In the genomic region with DNA sequence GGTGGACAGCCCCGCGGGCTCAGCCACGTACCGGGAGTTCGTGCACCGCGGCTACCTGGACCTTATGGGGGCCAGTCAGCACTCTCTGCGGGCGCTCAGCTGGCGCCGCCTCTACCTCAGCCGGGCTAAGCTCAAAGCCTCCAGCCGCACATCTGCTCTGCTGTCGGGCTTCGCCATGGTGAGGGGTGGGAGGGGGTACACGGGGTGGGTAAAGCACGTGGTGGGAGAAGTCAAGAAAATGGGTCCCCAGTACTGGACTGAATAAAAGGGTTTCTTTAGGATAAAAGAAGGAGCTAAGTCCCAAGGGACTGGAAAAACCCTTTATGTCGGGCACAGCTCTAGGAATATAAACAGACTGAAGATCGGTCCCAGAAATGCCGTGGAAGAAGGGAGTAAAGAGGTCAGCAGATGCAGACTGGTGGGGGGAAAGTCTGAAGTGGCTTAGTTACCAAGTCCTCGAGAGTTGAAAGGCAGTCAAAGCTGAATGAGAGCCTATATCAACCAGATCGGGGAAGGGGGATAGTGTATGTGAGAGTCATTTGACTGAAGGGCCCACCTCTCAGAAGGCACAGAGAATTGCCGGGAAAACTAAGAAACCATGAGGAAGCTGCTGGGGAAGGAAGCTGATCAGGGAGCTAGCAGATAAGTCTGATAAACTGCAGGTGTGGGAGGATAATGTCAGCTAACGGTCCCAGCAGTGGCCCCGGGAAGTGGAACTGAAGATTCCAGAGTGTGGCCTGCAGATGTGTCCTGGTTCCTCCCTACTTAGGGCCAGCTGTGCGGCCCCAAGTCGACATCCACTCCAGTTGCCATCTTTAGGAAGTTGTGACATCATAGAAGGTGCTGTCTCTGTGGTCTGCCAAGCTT, we compare ENCODE assay signal across 9 mouse cellular contexts. TPM values are rescaled to one million over a fixed set of nuclear protein-coding genes. Genes with fewer than 3 reads are reported as not detected.
A peak's percentile ranks its signal among the peaks of the same experiment; 100 is the strongest.
DNase-seq lines count a peak whose midpoint lies in the region; ATAC-seq and TF ChIP-seq lines count a peak whose summit lies in the region.
"Had no signal": no experiment of that assay in that cellular context is flagged by ENCODE, and none has a peak within 500 bp of the region (broad histone marks: within the 10 kb centered on the region; RNA-seq: fewer than 3 reads in every experiment).

No protein-coding gene starts in this region.

- TF ChIP-seq CTCF in lung, embryonic 14.5 days (IDR thresholded peaks at IDR 0.05; ENCODE audit: low read depth): no peak
- TF ChIP-seq CTCF in bone marrow macrophage, adult 2 months (IDR thresholded peaks at IDR 0.05; ENCODE audit: low read depth, low read length): no peak
- TF ChIP-seq CTCF in liver, embryonic 14.5 days (IDR thresholded peaks at IDR 0.05; ENCODE audit: low read depth): no peak

- H3K4me3 ChIP-seq in lung, embryonic 14.5 days (ENCODE audit: low read depth, low read length): peak overlapping the region; percentile 80
- peak overlapping the region; percentile 99 for H3K4me3 ChIP-seq in bone marrow macrophage, adult 2 months (ENCODE audit: insufficient read depth, low read length)
- H3K4me3 ChIP-seq in heart, embryonic 14.5 days (ENCODE audit: control insufficient read depth in 1 of 2, insufficient read depth in 1 of 2, low read depth in 1 of 2, low read length in 2 of 2): peak overlapping the region; percentile 69 to 90
- H3K4me3 ChIP-seq in liver, embryonic 14.5 days (ENCODE audit: insufficient read depth in 1 of 2, low read depth in 2 of 2, low read length in 2 of 2): peak overlapping the region; percentile 58 to 63

- peak overlapping the region; percentile 89 for H3K4me2 ChIP-seq in lung, embryonic 14.5 days
- H3K4me2 ChIP-seq in heart, embryonic 14.5 days (ENCODE audit: low read length): peak overlapping the region; percentile 93
- peak overlapping the region; percentile 94 for H3K4me2 ChIP-seq in liver, embryonic 14.5 days (ENCODE audit: low read depth)

- H3K27me3 ChIP-seq in lung, embryonic 14.5 days (ENCODE audit: insufficient read depth, low read length): no peaks in the 10 kb centered on the region
- H3K27me3 ChIP-seq in heart, embryonic 14.5 days (ENCODE audit: control insufficient read depth, insufficient read depth, low read length): no peaks in the 10 kb centered on the region
- H3K27me3 ChIP-seq in liver, embryonic 14.5 days (ENCODE audit: control insufficient read depth, insufficient read depth, low read length): no peaks in the 10 kb centered on the region

- peak; percentile 55 for DNase-seq in lung, embryonic 14.5 days
- no peak for DNase-seq in lung, postnatal 10 days
- no peak for DNase-seq in liver, embryonic 14.5 days (ENCODE audit: low read depth in 3 of 3, low spot score in 3 of 3)
- DNase-seq in thymus, postnatal 25 days: peak; percentile 13
- DNase-seq in layer of hippocampus, postnatal 10 days (ENCODE audit: low spot score in 2 of 2): no peak
- DNase-seq in right cerebral cortex, postnatal 10 days (ENCODE audit: low spot score in 2 of 2): no peak

- peak overlapping the region; percentile 89 for H3K9ac ChIP-seq in lung, embryonic 14.5 days
- peak overlapping the region; percentile 87 for H3K9ac ChIP-seq in heart, embryonic 14.5 days (ENCODE audit: low read length)
- H3K9ac ChIP-seq in liver, embryonic 14.5 days (replicated peaks): peak overlapping the region; percentile 71

- WGBS in lung, embryonic 14.5 days: 1% methylated on average over 27 of the region's 27 CpGs
- WGBS in heart, embryonic 14.5 days: 1% methylated on average over 27 of the region's 27 CpGs
- 1% methylated on average over 27 of the region's 27 CpGs for WGBS in liver, embryonic 14.5 days (ENCODE audit: insufficient replicate concordance)

- TF ChIP-seq POLR2A in bone marrow macrophage, adult 2 months (IDR thresholded peaks at IDR 0.05; ENCODE audit: borderline replicate concordance, low read depth, low read length): no peak

- TF ChIP-seq EP300 in liver, embryonic 14.5 days (IDR thresholded peaks at IDR 0.05; ENCODE audit: low read depth): peak; percentile 30

- ATAC-seq in lung, embryonic 14.5 days (ENCODE audit: insufficient read depth): peak; percentile 20
- 0 out of 2 replicates have a peak, but pooled peaks have one; percentile 4 for ATAC-seq in heart, embryonic 14.5 days (ENCODE audit: insufficient number of reproducible peaks, insufficient read depth, low FRiP score, low read depth)
- no peak for ATAC-seq in liver, embryonic 14.5 days (ENCODE audit: insufficient read depth)

- H3K4me1 ChIP-seq in lung, embryonic 14.5 days (ENCODE audit: insufficient read depth): 0 out of 2 replicates have a peak, but pooled peaks cover 7% of the 10 kb centered on the region
- H3K4me1 ChIP-seq in bone marrow macrophage, adult 2 months (ENCODE audit: control insufficient read depth, insufficient read depth, low read length): peaks cover 17% of the 10 kb centered on the region
- H3K4me1 ChIP-seq in heart, embryonic 14.5 days (ENCODE audit: control insufficient read depth in 2 of 2, insufficient read depth in 2 of 2, low read length in 2 of 2): peaks cover 8 to 12% of the 10 kb centered on the region in 2 experiments
- H3K4me1 ChIP-seq in liver, embryonic 14.5 days (replicated peaks; ENCODE audit: control insufficient read depth in 2 of 2, insufficient read depth in 2 of 2, low read length in 1 of 2): peaks cover 35 to 53% of the 10 kb centered on the region in 2 experiments

- H3K27ac ChIP-seq in lung, embryonic 14.5 days (ENCODE audit: low read depth): peak overlapping the region; percentile 95
- peak overlapping the region; percentile 87 for H3K27ac ChIP-seq in bone marrow macrophage, adult 2 months (ENCODE audit: insufficient read depth, low read depth, low read length)
- H3K27ac ChIP-seq in heart, embryonic 14.5 days (replicated peaks in 1 of 2; ENCODE audit: control insufficient read depth in 1 of 2, insufficient read depth in 1 of 2, low read depth in 2 of 2, low read length in 2 of 2): peak overlapping the region; percentile 84 to 85
- peak overlapping the region; percentile 21 for H3K27ac ChIP-seq in liver, embryonic 14.5 days

- no peaks in the 10 kb centered on the region for H3K9me3 ChIP-seq in lung, embryonic 14.5 days (ENCODE audit: low read depth, low read length)
- no peaks in the 10 kb centered on the region for H3K9me3 ChIP-seq in heart, embryonic 14.5 days (ENCODE audit: control insufficient read depth, low read length)
- no peaks in the 10 kb centered on the region for H3K9me3 ChIP-seq in liver, embryonic 14.5 days (ENCODE audit: control insufficient read depth, low read length)

- peaks cover 42% of the 10 kb centered on the region for H3K36me3 ChIP-seq in lung, embryonic 14.5 days (ENCODE audit: insufficient read depth)
- peaks cover 30% of the 10 kb centered on the region for H3K36me3 ChIP-seq in heart, embryonic 14.5 days (ENCODE audit: control insufficient read depth, insufficient read depth, low read length)
- H3K36me3 ChIP-seq in liver, embryonic 14.5 days (replicated peaks; ENCODE audit: control insufficient read depth, insufficient read depth, low read depth): no peaks in the 10 kb centered on the region

RNA-seq across cellular contexts. Expression of a gene that starts 0.7 kb away (rescaled TPM):
- 19.2 and 21.8 TPM in 2 replicates for polyA plus RNA-seq in lung, embryonic 14.5 days (2014; fragmentation: Nextera tagmentation; extraction: Ambion mirVana)
- polyA plus RNA-seq in bone marrow macrophage, adult 2 months (2012; ENCODE audit: insufficient read depth, insufficient read length, missing spikeins): 44.2 and 45.8 TPM in 2 replicates
- 15.7 and 17.7 TPM in 2 replicates for polyA plus RNA-seq in heart, embryonic 14.5 days (2014; fragmentation: Nextera tagmentation; extraction: Ambion mirVana)
- 6.9 and 7.2 TPM in 2 replicates for polyA plus RNA-seq in liver, embryonic 14.5 days (2012; rRNA removed)
- 3.9 and 4.9 TPM in 2 replicates for polyA plus RNA-seq in liver, embryonic 14.5 days (2014; fragmentation: Nextera tagmentation; extraction: Ambion mirVana)
- total RNA-seq in layer of hippocampus, postnatal 10 days (2021): 10 to 100 TPM; 18.5 to 19.1 TPM

RNA-seq across cellular contexts. Expression of a gene that starts 6.2 kb away (rescaled TPM):
- 27.2 and 30.1 TPM in 2 replicates for polyA plus RNA-seq in lung, embryonic 14.5 days (2014; fragmentation: Nextera tagmentation; extraction: Ambion mirVana)
- polyA plus RNA-seq in bone marrow macrophage, adult 2 months (2012; ENCODE audit: insufficient read depth, insufficient read length, missing spikeins): 28.2 and 30.1 TPM in 2 replicates
- 15.0 and 16.5 TPM in 2 replicates for polyA plus RNA-seq in heart, embryonic 14.5 days (2014; fragmentation: Nextera tagmentation; extraction: Ambion mirVana)
- 5.7 TPM in 2 replicates for polyA plus RNA-seq in liver, embryonic 14.5 days (2012; rRNA removed)
- 10.5 and 12.3 TPM in 2 replicates for polyA plus RNA-seq in liver, embryonic 14.5 days (2014; fragmentation: Nextera tagmentation; extraction: Ambion mirVana)
- 10 to 100 TPM; 35.5 to 40.3 TPM for total RNA-seq in layer of hippocampus, postnatal 10 days (2021)

RNA-seq across cellular contexts. Expression of a gene that starts 15.1 kb away (rescaled TPM):
- polyA plus RNA-seq in lung, embryonic 14.5 days (2014; fragmentation: Nextera tagmentation; extraction: Ambion mirVana): 0.43 TPM in 1 of 2 replicates, not detected in the other
- polyA plus RNA-seq in bone marrow macrophage, adult 2 months (2012; ENCODE audit: insufficient read depth, insufficient read length, missing spikeins): not detected in 2 replicates
- polyA plus RNA-seq in heart, embryonic 14.5 days (2014; fragmentation: Nextera tagmentation; extraction: Ambion mirVana): not detected in 2 replicates
- polyA plus RNA-seq in liver, embryonic 14.5 days (2012; rRNA removed): 1.2 TPM in 1 of 2 replicates, not detected in the other
- polyA plus RNA-seq in liver, embryonic 14.5 days (2014; fragmentation: Nextera tagmentation; extraction: Ambion mirVana): not detected in 2 replicates
- total RNA-seq in layer of hippocampus, postnatal 10 days (2021): 1 to 10 TPM; 2.9 to 4.6 TPM
- polyA plus RNA-seq: gonadal fat pad, adult 2 months had no signal

RNA-seq across cellular contexts. Expression of a gene that starts 25.9 kb away (rescaled TPM):
- 5.3 and 5.6 TPM in 2 replicates for polyA plus RNA-seq in lung, embryonic 14.5 days (2014; fragmentation: Nextera tagmentation; extraction: Ambion mirVana)
- polyA plus RNA-seq in bone marrow macrophage, adult 2 months (2012; ENCODE audit: insufficient read depth, insufficient read length, missing spikeins): 11.9 and 16.5 TPM in 2 replicates
- polyA plus RNA-seq in heart, embryonic 14.5 days (2014; fragmentation: Nextera tagmentation; extraction: Ambion mirVana): 0.93 and 1.5 TPM in 2 replicates
- polyA plus RNA-seq in liver, embryonic 14.5 days (2012; rRNA removed): 10.8 and 11.3 TPM in 2 replicates
- polyA plus RNA-seq in liver, embryonic 14.5 days (2014; fragmentation: Nextera tagmentation; extraction: Ambion mirVana): 0.85 and 1.1 TPM in 2 replicates
- 10 to 100 TPM; 86.8 to 92.2 TPM for total RNA-seq in layer of hippocampus, postnatal 10 days (2021)

RNA-seq across cellular contexts. Expression of a gene that starts 30.1 kb away (rescaled TPM):
- 13.6 and 18.3 TPM in 2 replicates for polyA plus RNA-seq in lung, embryonic 14.5 days (2014; fragmentation: Nextera tagmentation; extraction: Ambion mirVana)
- 43.4 and 47.9 TPM in 2 replicates for polyA plus RNA-seq in bone marrow macrophage, adult 2 months (2012; ENCODE audit: insufficient read depth, insufficient read length, missing spikeins)
- 20.4 and 22.2 TPM in 2 replicates for polyA plus RNA-seq in heart, embryonic 14.5 days (2014; fragmentation: Nextera tagmentation; extraction: Ambion mirVana)
- polyA plus RNA-seq in liver, embryonic 14.5 days (2012; rRNA removed): 44.8 and 45.5 TPM in 2 replicates
- 44.8 and 45.5 TPM in 2 replicates for polyA plus RNA-seq in liver, embryonic 14.5 days (2014; fragmentation: Nextera tagmentation; extraction: Ambion mirVana)
- total RNA-seq in layer of hippocampus, postnatal 10 days (2021): 1 to 10 TPM; 4.8 to 5.1 TPM

Comparison
In these comparisons a context has a peak if more than half of its experiments do, and no peak if none do; other contexts are left out.
1. DNase-seq: peak in lung, embryonic 14.5 days (single experiment) and thymus, postnatal 25 days (single experiment); none in lung, postnatal 10 days (single experiment), liver, embryonic 14.5 days (0 of 3), layer of hippocampus, postnatal 10 days (0 of 2) and right cerebral cortex, postnatal 10 days (0 of 2).
2. H3K27ac ChIP-seq: peak in every context shown above with its lines; median percentile 95 in lung, embryonic 14.5 days; 87 in bone marrow macrophage, adult 2 months; 84 in heart, embryonic 14.5 days; 21 in liver, embryonic 14.5 days.
3. Peak in every context shown above with its lines, with median percentiles within 50 percentile points of each other: H3K4me2 ChIP-seq, H3K4me3 ChIP-seq and H3K9ac ChIP-seq.